Mouse (Mus musculus) brain, embryonic 14.5 days (tissue): ENCODE data around the gene Mrap2. TPM values are rescaled to one million over a fixed set of nuclear protein-coding genes. Genes with fewer than 3 reads are reported as not detected.

Source experiments
- DNase-seq: peaks from one replicate; pipeline ENCODE4 v3.0.0-alpha.2; 2011; ENCODE audit warnings: low read depth
- CTCF ChIP-seq: fragments of 200-500 bp; IDR thresholded peaks from 2 replicates; pipeline ENCODE4 v1.5.1; 2012; ENCODE audit warnings: inconsistent platforms, mild to moderate bottlenecking, moderate library complexity, borderline replicate concordance; ENCODE audit not compliant: insufficient read depth, insufficient read length; ENCODE audit errors: extremely low read depth
- POLR2A ChIP-seq: fragments of 200-500 bp; IDR thresholded peaks from 2 replicates; pipeline ENCODE4 v1.6.1; 2012; ENCODE audit warnings: mild to moderate bottlenecking, inconsistent platforms, borderline replicate concordance; ENCODE audit not compliant: poor library complexity, insufficient read depth, insufficient read length, severe bottlenecking; ENCODE audit errors: extremely low read depth
- polyA plus RNA-seq: library from polyadenylated mRNA; depleted of rRNA; stranded (reverse); fragments of >200 nt; gene quantifications from 2 replicates; pipeline ENCODE4 v1.2.3, GENCODE M21; 2012; rRNA removed

Mrap2 gene
- polyA plus RNA-seq, 1 experiment = 0.92 TPM

GRCm38 (mm10) chr9:87193721-87194120 lies 49.6 kb downstream of the Mrap2 start:
- no peak for DNase-seq
- TF ChIP-seq POLR2A (no peak), CTCF (no peak)

DNA sequence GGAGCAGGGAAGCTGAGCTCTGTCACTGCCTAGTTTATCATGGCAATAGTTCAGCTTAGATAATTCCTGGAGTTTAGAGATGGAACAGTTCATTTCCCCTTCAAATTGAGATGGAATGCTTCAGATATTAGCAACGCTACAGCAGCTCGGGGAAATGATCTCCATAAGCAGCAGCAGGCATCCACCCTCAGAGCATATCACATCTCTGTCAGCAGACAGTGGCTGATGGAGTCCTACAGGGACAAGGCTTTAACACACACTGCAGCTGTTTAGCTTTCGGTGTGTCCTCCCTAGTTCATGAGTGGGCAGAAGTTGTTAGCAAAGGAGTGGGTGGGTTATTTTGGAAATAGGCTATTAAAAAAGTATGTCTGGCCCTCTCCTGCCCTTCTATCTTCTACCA lies 53.2 kb downstream of the Mrap2 start:
- DNase-seq = no peak
- TF ChIP-seq POLR2A (no peak), CTCF (no peak)

- DNase-seq = no peak
- TF ChIP-seq POLR2A = no peak
- TF ChIP-seq CTCF = no peak
Observed at GRCm38 (mm10) chr9:87198036-87198435, 53.9 kb downstream of the Mrap2 start.

DNA sequence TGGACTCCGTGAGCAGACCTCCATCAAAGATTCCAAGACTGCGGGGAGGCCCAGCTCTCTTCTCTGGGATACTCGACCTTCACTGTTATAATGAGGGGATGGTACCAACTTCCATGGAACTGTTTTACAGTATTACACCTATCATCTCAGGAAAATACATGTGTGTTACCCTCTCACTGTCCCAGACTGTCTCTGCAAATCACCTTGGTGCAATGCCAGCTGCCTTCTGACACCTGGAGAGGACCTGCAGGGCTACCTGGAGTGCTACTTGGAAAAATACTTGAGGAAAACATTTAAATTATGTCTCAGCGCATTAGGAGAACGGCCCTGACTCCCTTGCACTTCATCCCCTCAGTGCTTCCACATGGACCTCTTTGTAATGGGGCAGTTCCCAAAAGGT lies 56.3 kb downstream of the Mrap2 start:
- DNase-seq = no peak
- TF ChIP-seq POLR2A (no peak), CTCF (no peak)

DNA sequence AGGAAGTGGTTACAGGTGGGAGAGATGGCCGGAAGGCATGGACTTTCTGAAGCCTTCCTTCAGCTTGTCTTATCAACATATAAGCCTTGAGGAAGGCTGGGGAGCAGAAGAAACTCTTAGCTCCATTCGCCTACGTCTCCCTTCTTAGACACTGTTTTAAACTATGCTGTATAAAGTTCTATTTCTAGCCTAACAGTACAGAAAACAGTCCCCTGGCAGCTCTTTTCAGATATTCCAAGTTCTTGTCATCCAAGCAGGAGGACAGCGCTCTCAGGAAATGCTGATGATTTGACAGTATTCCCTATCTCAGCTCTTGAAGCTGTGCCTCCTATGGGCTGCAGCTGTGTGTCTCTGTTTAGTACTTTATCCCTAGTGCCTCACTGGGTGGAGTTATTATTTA lies 56.8 kb downstream of the Mrap2 start:
- TF ChIP-seq CTCF (no peak), POLR2A (no peak)
- DNase-seq = no peak

- no peak for TF ChIP-seq POLR2A
- no peak for TF ChIP-seq CTCF
Observed at GRCm38 (mm10) chr9:87202431-87202830, 58.3 kb downstream of the Mrap2 start.

GRCm38 (mm10) chr9:87210830-87211339 lies 66.8 kb downstream of the Mrap2 start:
- TF ChIP-seq POLR2A = no peak

More at GRCm38 (mm10) chr9:87202431-87202830, 58.3 kb downstream of the Mrap2 start:
- peak; percentile 16 for DNase-seq

GRCm38 (mm10) chr9:87213204-87213603 lies 69.1 kb downstream of the Mrap2 start:
- DNase-seq = no peak
- TF ChIP-seq CTCF (no peak), POLR2A (no peak)

More at GRCm38 (mm10) chr9:87210830-87211339, 66.8 kb downstream of the Mrap2 start:
- no peak for DNase-seq

Other genes with a start within 250 kb of the Mrap2 start
- gene Ripply2, start 128.8 kb upstream of the Mrap2 start, polyA plus RNA-seq = 2.9 and 3.1 TPM in 2 replicates
- gene Cyb5r4, start 122.3 kb upstream of the Mrap2 start, polyA plus RNA-seq = 34.2 and 36.0 TPM in 2 replicates
- 6.3 and 8.8 TPM in 2 replicates for gene Cep162, start 111.2 kb downstream of the Mrap2 start, polyA plus RNA-seq